Comparison of ENCODE assay signal across 12 mouse cellular contexts in the genomic region with DNA sequence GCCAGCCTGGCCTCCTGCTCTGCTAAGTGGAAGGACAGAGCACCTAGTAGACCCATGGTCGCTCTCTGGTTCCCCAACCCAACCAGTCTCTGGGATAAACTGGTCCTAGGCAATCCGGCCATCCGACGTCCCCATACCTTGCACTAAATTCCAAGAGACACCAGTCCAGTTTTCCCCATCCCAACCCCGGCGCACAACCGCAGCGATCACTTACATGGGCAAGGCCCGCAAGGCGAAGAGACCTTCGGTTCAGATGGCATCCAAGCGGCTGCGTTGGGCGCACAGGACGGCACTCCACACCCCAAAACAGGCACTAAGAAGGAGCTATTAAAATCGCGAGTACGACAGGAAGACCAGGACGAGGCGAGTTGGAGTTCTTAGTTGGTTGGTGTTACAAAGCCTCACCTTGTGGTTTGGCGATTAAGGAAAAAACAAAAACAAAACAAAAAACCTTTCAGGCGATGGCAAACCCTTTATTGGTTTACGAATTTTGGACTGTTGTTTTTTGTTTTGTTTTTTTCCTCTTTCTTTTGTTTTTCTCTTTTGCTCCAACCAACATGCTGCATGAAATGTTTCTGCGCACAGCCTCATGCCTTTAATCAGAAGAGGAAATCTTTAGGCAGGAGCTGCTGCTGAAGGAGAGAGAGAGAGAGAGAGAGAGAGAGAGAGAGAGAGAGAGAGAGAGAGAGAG. TPM values are rescaled to one million over a fixed set of nuclear protein-coding genes. Genes with fewer than 3 reads are reported as not detected.
DNase-seq lines count a peak whose midpoint lies in the region; ATAC-seq and TF ChIP-seq lines count a peak whose summit lies in the region.
"Had no signal": no experiment of that assay in that cellular context is flagged by ENCODE, and none has a peak within 500 bp of the region (broad histone marks: within the 10 kb centered on the region; RNA-seq: fewer than 3 reads in every experiment).

No protein-coding gene starts in this region.

- peaks cover 41% of the 10 kb centered on the region for H3K27me3 ChIP-seq in G1E (ENCODE audit: insufficient read depth, low read length)
- H3K27me3 ChIP-seq in embryonic facial prominence, embryonic 14.5 days (replicated peaks; ENCODE audit: control insufficient read depth, insufficient read depth, low read length), result peaks cover 94% of the 10 kb centered on the region
- peaks cover 98% of the 10 kb centered on the region for H3K27me3 ChIP-seq in midbrain, embryonic 11.5 days (ENCODE audit: control insufficient read depth, insufficient read depth, low read length)

- intact Hi-C loops in heart, postnatal 10 days (cut with DNase I), result loop anchor here (5.0 kb wide), 1 partner anchor 75 kb away; a partner anchor contains a TSS

- H3K9ac ChIP-seq in embryonic facial prominence, embryonic 14.5 days (ENCODE audit: low read depth, low read length), result 0 out of 2 replicates have a peak overlapping the region, but pooled peaks have one; percentile 31
- no peak overlapping the region for H3K9ac ChIP-seq in midbrain, embryonic 11.5 days (ENCODE audit: low read length)
- H3K9ac ChIP-seq: heart, embryonic 15.5 days; neural tube, embryonic 13.5 days had no signal

- H3K4me1 ChIP-seq in G1E (ENCODE audit: insufficient read depth, low read depth, low read length), result peaks cover 65% of the 10 kb centered on the region
- H3K4me1 ChIP-seq in embryonic facial prominence, embryonic 14.5 days (ENCODE audit: control insufficient read depth, insufficient read depth, low read length), result peaks cover 9% of the 10 kb centered on the region; the same call in 1 of the 2 replicates
- peaks cover 8% of the 10 kb centered on the region for H3K4me1 ChIP-seq in midbrain, embryonic 11.5 days (ENCODE audit: control insufficient read depth, insufficient read depth, low read length)

- ATAC-seq in G1E (ENCODE audit: extremely low read depth, insufficient number of reproducible peaks, low FRiP score, poor library complexity, severe bottlenecking), result no peak
- no peak for ATAC-seq in embryonic facial prominence, embryonic 14.5 days (ENCODE audit: low read depth)
- no peak for ATAC-seq in midbrain, embryonic 11.5 days (ENCODE audit: low FRiP score)
- ATAC-seq in erythroid progenitor cell, adult 5-6 weeks (replicated peaks; ENCODE audit: low FRiP score, poor library complexity, severe bottlenecking), result no peak

- peak; percentile 23 to 25 for DNase-seq in heart, postnatal 10 days
- DNase-seq in heart, adult 11 months, result no peak
- no peak for DNase-seq in G1E (ENCODE audit: low spot score)
- no peak for DNase-seq in embryonic facial prominence, embryonic 14.5 days (ENCODE audit: low spot score)
- DNase-seq in midbrain, embryonic 11.5 days (ENCODE audit: low spot score, missing footprints), result peak; percentile 95
- DNase-seq in adrenal gland, postnatal 4 days (ENCODE audit: low spot score in 2 of 2), result no peak
- no peak for DNase-seq in liver
- DNase-seq: gastrocnemius, adult 2 months; lung, postnatal 14 days had no signal

- peaks cover 12% of the 10 kb centered on the region for H3K36me3 ChIP-seq in G1E (replicated peaks)
- no peaks in the 10 kb centered on the region for H3K36me3 ChIP-seq in embryonic facial prominence, embryonic 14.5 days (ENCODE audit: control insufficient read depth, insufficient read depth, low read length)
- no peaks in the 10 kb centered on the region for H3K36me3 ChIP-seq in midbrain, embryonic 11.5 days (ENCODE audit: control insufficient read depth, insufficient read depth, low read length)
- H3K36me3 ChIP-seq: heart, embryonic 15.5 days; neural tube, embryonic 13.5 days had no signal

- peak overlapping the region; percentile 33; the same call in 1 of the 2 replicates for H3K4me3 ChIP-seq in G1E (ENCODE audit: low read depth, low read length)
- peak overlapping the region; percentile 21 for H3K4me3 ChIP-seq in embryonic facial prominence, embryonic 14.5 days (ENCODE audit: low read depth, low read length)
- no peak overlapping the region for H3K4me3 ChIP-seq in midbrain, embryonic 11.5 days (ENCODE audit: low read depth, low read length)
- H3K4me3 ChIP-seq: gastrocnemius, adult 2 months; neural tube, embryonic 13.5 days had no signal

- H3K9me3 ChIP-seq in G1E (replicated peaks), result no peaks in the 10 kb centered on the region
- H3K9me3 ChIP-seq in embryonic facial prominence, embryonic 14.5 days (ENCODE audit: control insufficient read depth, low read length), result no peaks in the 10 kb centered on the region
- no peaks in the 10 kb centered on the region for H3K9me3 ChIP-seq in midbrain, embryonic 11.5 days (ENCODE audit: control insufficient read depth, low read length)
- H3K9me3 ChIP-seq: heart, embryonic 15.5 days; neural tube, embryonic 13.5 days had no signal

- no peak for TF ChIP-seq CTCF in G1E (IDR thresholded peaks at IDR 0.05; ENCODE audit: low read depth, low read length)

- H3K27ac ChIP-seq in embryonic facial prominence, embryonic 14.5 days (replicated peaks; ENCODE audit: low read depth, low read length), result no peak overlapping the region
- H3K27ac ChIP-seq in midbrain, embryonic 11.5 days (ENCODE audit: low read depth, low read length), result no peak overlapping the region
- H3K27ac ChIP-seq: gastrocnemius, adult 2 months; heart, embryonic 15.5 days; neural tube, embryonic 13.5 days had no signal

- 7% methylated on average over 24 of the region's 24 CpGs for WGBS in embryonic facial prominence, embryonic 14.5 days
- 1% methylated on average over 24 of the region's 24 CpGs for WGBS in midbrain, embryonic 11.5 days

- peak overlapping the region; percentile 75 for H3K4me2 ChIP-seq in embryonic facial prominence, embryonic 14.5 days (ENCODE audit: low read depth, low read length)
- H3K4me2 ChIP-seq in midbrain, embryonic 11.5 days, result no peak overlapping the region
- H3K4me2 ChIP-seq: neural tube, embryonic 13.5 days had no signal

RNA-seq across cellular contexts. Expression of a gene that starts 0.4 kb away (rescaled TPM):
- total RNA-seq in heart, postnatal 10 days (2021), result under 1 TPM in 1 of 2 experiments, not detected in 1; 0.48 TPM
- total RNA-seq in G1E (2014; fragmentation: Nextera tagmentation), result 2.8 and 3.0 TPM in 2 replicates
- total RNA-seq in G1E (2017), result 0.41 and 0.98 TPM in 2 replicates
- polyA plus RNA-seq in G1E (2012), result 2.4 and 3.4 TPM in 2 replicates
- 13.1 and 15.2 TPM in 2 replicates for polyA plus RNA-seq in embryonic facial prominence, embryonic 14.5 days (2014; fragmentation: Nextera tagmentation; extraction: Ambion mirVana)
- polyA plus RNA-seq in midbrain, embryonic 11.5 days (2014; fragmentation: Nextera tagmentation; extraction: Ambion mirVana), result 13.6 and 17.3 TPM in 2 replicates
- total RNA-seq in adrenal gland, postnatal 4 days (2021), result 1 to 10 TPM; 2.2 to 2.4 TPM
- 2.2 TPM in 1 of 2 replicates, not detected in the other for total RNA-seq in erythroid progenitor cell, adult 5-6 weeks (2015; ENCODE audit: low replicate concordance)
- not detected in 2 replicates for total RNA-seq in erythroid progenitor cell, adult 5-6 weeks (2017; ENCODE audit: low replicate concordance)

RNA-seq across cellular contexts. Expression of a gene that starts 19.1 kb away (rescaled TPM):
- total RNA-seq in heart, postnatal 10 days (2021), result not detected
- total RNA-seq in G1E (2014; fragmentation: Nextera tagmentation), result not detected in 2 replicates
- not detected in 2 replicates for total RNA-seq in G1E (2017)
- polyA plus RNA-seq in G1E (2012), result not detected in 2 replicates
- 5.5 and 5.7 TPM in 2 replicates for polyA plus RNA-seq in embryonic facial prominence, embryonic 14.5 days (2014; fragmentation: Nextera tagmentation; extraction: Ambion mirVana)
- polyA plus RNA-seq in midbrain, embryonic 11.5 days (2014; fragmentation: Nextera tagmentation; extraction: Ambion mirVana), result 4.7 and 5.8 TPM in 2 replicates
- 1 to 10 TPM in 1 of 2 experiments, under 1 TPM in 1; 0.98 to 1.9 TPM for total RNA-seq in adrenal gland, postnatal 4 days (2021)
- not detected in 2 replicates for total RNA-seq in erythroid progenitor cell, adult 5-6 weeks (2015; ENCODE audit: low replicate concordance)
- total RNA-seq in erythroid progenitor cell, adult 5-6 weeks (2017; ENCODE audit: low replicate concordance), result not detected in 2 replicates
- total RNA-seq: gastrocnemius, adult 2 months had no signal

Comparison
In these comparisons a context has a peak if more than half of its experiments do, and no peak if none do; other contexts are left out.
1. DNase-seq: peak in heart, postnatal 10 days (2 of 2) and midbrain, embryonic 11.5 days (single experiment); none in heart, adult 11 months (single experiment), G1E (single experiment), embryonic facial prominence, embryonic 14.5 days (single experiment), adrenal gland, postnatal 4 days (0 of 2) and liver (single experiment).